Mouse (Mus musculus): ENCODE measurements around the gene Hoxc4. TPM values are rescaled to one million over a fixed set of nuclear protein-coding genes. Genes with fewer than 3 reads are reported as not detected.

Gene Hoxc4
- 0.06 TPM in 1 of 2 replicates, not detected in the other for polyA plus RNA-seq (2012; rRNA removed)

- no peak for DNase-seq (ENCODE audit: extremely low spot score in 1 of 2, low spot score in 1 of 2)
These were observed at the start of gene Hoxc4 for GRCm38 (mm10) chr15:103018636-103019035. Hoxc4 (plus strand) TSS chr15:103018934.

DNA sequence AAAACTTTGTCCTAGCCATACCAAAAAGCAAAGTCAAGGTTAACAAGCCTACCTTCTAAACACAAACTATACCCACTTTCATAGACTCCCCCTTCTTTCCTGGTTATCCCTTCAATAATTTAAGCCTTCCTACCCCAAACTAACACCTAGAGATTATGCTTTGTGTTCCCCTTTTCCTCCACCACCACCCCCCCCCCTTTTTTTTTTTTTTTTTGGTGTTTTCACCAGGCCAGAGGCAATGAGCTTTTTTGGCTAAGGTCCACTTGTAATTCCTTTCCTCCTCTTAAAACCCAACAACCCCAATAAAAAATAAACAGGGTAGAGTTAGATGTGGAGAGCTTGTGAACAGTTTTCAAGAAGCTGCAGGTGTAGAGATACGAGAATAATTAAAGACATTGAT, 49.4 kb upstream of the Hoxc4 start:
- DNase-seq (ENCODE audit: extremely low spot score in 1 of 2, low spot score in 1 of 2), result no peak

DNA sequence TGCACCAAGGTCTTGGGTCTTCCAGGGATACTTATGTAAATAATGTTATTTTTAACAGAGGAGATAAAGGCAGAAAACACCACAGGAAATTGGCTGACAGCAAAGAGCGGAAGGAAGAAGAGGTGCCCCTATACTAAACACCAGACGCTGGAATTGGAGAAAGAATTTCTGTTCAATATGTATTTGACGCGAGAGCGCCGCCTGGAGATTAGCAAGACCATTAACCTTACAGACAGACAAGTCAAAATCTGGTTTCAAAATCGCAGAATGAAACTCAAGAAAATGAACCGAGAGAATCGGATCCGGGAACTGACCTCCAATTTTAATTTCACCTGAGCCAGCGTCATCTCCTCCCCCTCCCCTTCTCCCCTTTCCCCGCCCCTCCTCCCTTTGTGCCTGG, 48.0 kb upstream of the Hoxc4 start:
- DNase-seq (ENCODE audit: extremely low spot score in 1 of 2, low spot score in 1 of 2), result peak in 1 of 2 experiments; percentile 24

DNA sequence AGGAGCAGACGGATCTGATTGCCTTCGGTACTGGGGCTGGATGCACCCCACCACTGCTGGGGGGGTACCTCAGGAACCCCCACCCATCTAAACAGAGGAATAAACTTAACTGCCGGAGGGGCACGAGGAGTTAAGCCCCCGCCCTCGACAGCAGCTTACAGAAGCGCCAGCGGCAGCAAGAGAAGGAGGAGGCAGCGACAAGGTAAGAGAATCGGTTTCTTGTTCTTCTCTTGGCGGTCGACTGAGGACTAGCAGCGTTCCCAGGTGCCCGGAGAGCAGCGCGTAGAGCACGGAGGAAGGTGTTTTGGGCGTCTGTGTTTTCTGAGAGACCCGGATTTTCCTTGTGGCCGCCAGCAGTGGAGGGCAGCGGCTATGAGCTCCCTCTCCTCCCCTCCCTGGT, 46.5 kb upstream of the Hoxc4 start:
- DNase-seq (ENCODE audit: extremely low spot score in 1 of 2, low spot score in 1 of 2), result no peak

GRCm38 (mm10) chr15:102972753-102973152, 46.0 kb upstream of the Hoxc4 start:
- no peak for DNase-seq (ENCODE audit: extremely low spot score in 1 of 2, low spot score in 1 of 2)

GRCm38 (mm10) chr15:102975034-102975433, 43.7 kb upstream of the Hoxc4 start:
- DNase-seq (ENCODE audit: extremely low spot score in 1 of 2, low spot score in 1 of 2), result no peak

GRCm38 (mm10) chr15:102975688-102976111, 43.0 kb upstream of the Hoxc4 start:
- no peak for DNase-seq (ENCODE audit: extremely low spot score in 1 of 2, low spot score in 1 of 2)

DNA sequence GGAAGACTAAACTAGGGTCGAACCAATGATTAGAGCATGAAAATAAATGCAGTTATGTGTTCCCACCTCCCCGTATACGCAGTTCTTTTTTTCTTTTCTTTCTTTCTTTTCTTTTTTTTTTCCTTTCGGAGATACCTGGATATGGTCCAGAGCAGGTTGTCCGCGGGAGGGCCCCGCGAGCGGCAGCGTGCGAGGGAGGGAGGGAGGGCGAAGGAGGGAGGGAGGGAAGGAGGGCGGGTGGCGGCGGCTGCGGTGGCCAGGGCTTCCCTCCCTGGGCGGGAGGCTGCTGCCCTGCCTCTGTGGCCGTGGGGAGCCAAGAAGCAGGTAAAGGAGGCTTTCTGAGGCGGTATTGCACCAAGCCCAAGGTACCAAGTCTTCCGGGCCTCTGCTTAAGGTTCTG, 42.6 kb upstream of the Hoxc4 start, which contains the start of gene Hoxc9:
Gene Hoxc9 (plus strand): TSS at position 269 of the 400 bp plus-strand sequence.
- no peak for DNase-seq (ENCODE audit: extremely low spot score in 1 of 2, low spot score in 1 of 2)

GRCm38 (mm10) chr15:102976631-102977422, 41.9 kb upstream of the Hoxc4 start:
- no peak for DNase-seq (ENCODE audit: extremely low spot score in 1 of 2, low spot score in 1 of 2)

GRCm38 (mm10) chr15:102977423-102977974, 41.2 kb upstream of the Hoxc4 start:
- DNase-seq (ENCODE audit: extremely low spot score in 1 of 2, low spot score in 1 of 2), result no peak

GRCm38 (mm10) chr15:102978615-102979515, 39.9 kb upstream of the Hoxc4 start:
- DNase-seq (ENCODE audit: extremely low spot score in 1 of 2, low spot score in 1 of 2), result no peak

DNA sequence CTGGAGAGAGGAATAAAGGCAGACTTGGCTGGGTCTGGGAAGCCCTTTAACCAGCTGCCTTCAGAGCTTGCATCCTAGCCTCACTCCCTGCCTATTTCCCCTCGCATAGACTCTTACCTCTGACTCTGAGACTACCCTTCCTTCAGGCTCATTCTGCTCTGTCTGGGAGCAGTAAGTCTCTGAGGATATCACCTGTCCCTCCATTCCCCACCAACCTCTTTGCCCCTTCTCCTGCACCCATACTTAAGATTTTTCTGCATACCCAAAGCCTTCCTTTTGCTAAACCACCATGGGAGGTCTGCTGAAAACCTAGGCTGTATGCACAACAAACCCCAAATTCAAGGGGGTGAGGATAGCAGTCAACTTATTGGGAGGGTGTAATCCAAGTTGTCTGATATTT, 38.8 kb upstream of the Hoxc4 start:
- no peak for DNase-seq (ENCODE audit: extremely low spot score in 1 of 2, low spot score in 1 of 2)

DNA sequence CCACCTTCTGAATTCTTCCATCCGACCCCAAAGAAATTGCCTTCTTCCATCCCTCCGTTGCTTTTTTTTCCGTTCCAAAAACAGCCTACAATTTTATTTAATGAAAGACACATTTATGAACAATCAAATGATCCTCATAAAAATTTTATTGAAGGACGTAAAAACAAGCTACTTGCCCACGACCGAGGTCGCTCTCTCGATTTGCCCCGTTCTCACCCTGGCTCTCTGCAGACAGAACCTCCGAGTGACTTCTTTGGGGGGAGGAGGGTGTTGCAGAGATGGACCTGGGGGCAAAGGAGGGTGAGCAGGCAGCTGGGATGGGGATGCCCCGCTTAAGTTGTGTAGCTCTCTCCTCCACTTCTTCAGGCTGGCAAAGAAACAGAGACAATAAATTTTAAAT, 38.4 kb upstream of the Hoxc4 start:
- DNase-seq (ENCODE audit: extremely low spot score in 1 of 2, low spot score in 1 of 2), result no peak

DNA sequence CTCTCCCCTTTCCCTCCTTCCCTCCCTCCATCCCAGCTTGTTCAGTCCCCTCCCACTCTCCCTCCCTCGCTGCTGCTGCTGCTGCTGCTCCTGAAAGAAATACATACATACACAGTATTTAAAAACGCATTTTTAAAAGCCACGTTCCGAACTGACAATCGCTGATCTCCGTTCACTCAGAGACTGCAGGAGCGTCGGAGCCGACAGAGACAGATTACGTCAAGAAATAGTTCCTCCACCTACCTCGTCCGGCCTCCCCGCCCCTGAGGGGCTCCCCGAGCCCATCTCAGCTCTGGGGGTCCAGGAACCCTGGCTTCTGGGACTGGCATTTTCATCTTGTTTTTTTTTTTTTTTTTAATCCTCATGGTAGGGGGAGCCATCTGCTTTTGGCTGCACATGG, 37.8 kb upstream of the Hoxc4 start:
- DNase-seq (ENCODE audit: extremely low spot score in 1 of 2, low spot score in 1 of 2), result no peak

- DNase-seq (ENCODE audit: extremely low spot score in 1 of 2, low spot score in 1 of 2), result no peak
These were observed 37.1 kb upstream of the Hoxc4 start for GRCm38 (mm10) chr15:102981379-102982288.

GRCm38 (mm10) chr15:102983716-102984115, 35.0 kb upstream of the Hoxc4 start:
- no peak for DNase-seq (ENCODE audit: extremely low spot score in 1 of 2, low spot score in 1 of 2)

GRCm38 (mm10) chr15:102984521-102984920, 34.2 kb upstream of the Hoxc4 start:
- no peak for DNase-seq (ENCODE audit: extremely low spot score in 1 of 2, low spot score in 1 of 2)

DNA sequence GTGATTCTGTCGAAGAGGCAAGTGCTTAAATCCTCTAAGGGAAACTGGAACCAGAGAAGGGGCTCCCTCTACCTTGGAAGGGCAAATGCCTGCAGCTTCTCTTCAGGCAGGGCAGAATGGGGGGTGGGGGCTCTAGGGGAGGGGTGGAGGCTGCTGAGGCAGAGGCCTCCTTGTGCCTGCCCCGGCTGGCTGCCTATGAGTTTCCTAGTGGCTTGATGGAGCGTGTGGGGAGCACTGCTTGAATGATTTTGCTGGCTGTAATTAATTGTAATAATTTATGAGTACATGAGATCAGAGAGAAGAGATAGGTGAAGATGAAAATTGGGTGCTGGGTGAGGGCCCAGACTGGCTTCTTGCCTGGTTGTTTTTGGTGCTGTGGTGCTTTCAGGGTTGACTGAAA, 33.8 kb upstream of the Hoxc4 start:
- no peak for DNase-seq (ENCODE audit: extremely low spot score in 1 of 2, low spot score in 1 of 2)

GRCm38 (mm10) chr15:102987124-102987833, 31.5 kb upstream of the Hoxc4 start:
- peak; percentile 44 to 93 for DNase-seq (ENCODE audit: extremely low spot score in 1 of 2, low spot score in 1 of 2)
